Mouse (Mus musculus): ENCODE results near the gene Pde1a. TPM values are rescaled to one million over a fixed set of nuclear protein-coding genes. Genes with fewer than 3 reads are reported as not detected.

The Pde1a gene
- polyA plus RNA-seq, 3 experiments from 2014 or later, result not detected

GRCm38 (mm10) chr2:79797444-79797843 lies 331.8 kb downstream of the Pde1a start:
- ATAC-seq, result no peak

- no peak for ATAC-seq
These were observed 336.1 kb downstream of the Pde1a start for GRCm38 (mm10) chr2:79793186-79793585.

- ATAC-seq, result no peak
These were observed 342.8 kb downstream of the Pde1a start for GRCm38 (mm10) chr2:79786467-79786866.

GRCm38 (mm10) chr2:79785541-79786134 lies 343.6 kb downstream of the Pde1a start:
- ATAC-seq, result no peak

Other genes with a start within 250 kb of the Pde1a start
- gene Prdx6b, start 163.0 kb upstream of the Pde1a start, polyA plus RNA-seq (2017; shearing (Covaris generic)), result under 1 TPM in 1 of 3 experiments, not detected in 2; 0.15 TPM
- gene Dnajc10, start 186.0 kb upstream of the Pde1a start, polyA plus RNA-seq (2017; shearing (Covaris generic)), result 10 to 100 TPM; 42.4 to 54.0 (median 47.9) TPM